Mouse (Mus musculus) E14TG2a.4 (cell line): ENCODE results near the gene I830077J02Rik.

Experiments used
- CTCF ChIP-seq: conservative IDR thresholded peaks from 2 replicates; pipeline ENCODE4 v1.5.1; 2014; ENCODE audit warnings: low read length
- NANOG ChIP-seq: IDR thresholded peaks from 2 replicates; pipeline ENCODE4 v1.6.1; 2014; ENCODE audit warnings: borderline replicate concordance, low read length, mixed read lengths
- POU5F1 ChIP-seq: IDR thresholded peaks from 2 replicates; pipeline ENCODE4 v1.6.1; 2014; ENCODE audit warnings: low read length, borderline replicate concordance

- TF ChIP-seq CTCF (no peak), POU5F1 (no peak), NANOG (no peak)
Observed at GRCm38 (mm10) chr3:105958204-105958603, 25.7 kb upstream of the I830077J02Rik start.
